Mouse (Mus musculus) spleen, postnatal 14 days (tissue): ENCODE measurements at regions not wholly inside any gene's neighbourhood (a gene's known extent, or its start where the extent isn't known, plus 50 kb on each side); places are given as distances from the start of the nearest gene placed in this dataset.

Experiments
- DNase-seq, 2 experiments: peaks; one replicate each; pipeline ENCODE4 v3.0.0; 2021 to 2022; ENCODE audit warnings: low spot score in 2 of 2

- no peak for DNase-seq
Observed at GRCm38 (mm10) chr4:152836080-152836479, 358.4 kb upstream of the Kcnab2 start.

GRCm38 (mm10) chr4:152834421-152835110 is 356.9 kb upstream of the Kcnab2 start:
- no peak for DNase-seq

- DNase-seq: no peak
Observed at GRCm38 (mm10) chr4:152833411-152834310, 356.0 kb upstream of the Kcnab2 start.

- DNase-seq: no peak
Observed at GRCm38 (mm10) chr4:152832757-152833363, 355.2 kb upstream of the Kcnab2 start.

GRCm38 (mm10) chr4:152825185-152825584 is 347.5 kb upstream of the Kcnab2 start:
- no peak for DNase-seq

GRCm38 (mm10) chr4:152816139-152816757 is 338.6 kb upstream of the Kcnab2 start:
- DNase-seq: no peak

GRCm38 (mm10) chr4:152806611-152807010 is 328.9 kb upstream of the Kcnab2 start:
- DNase-seq: no peak

GRCm38 (mm10) chr4:152799392-152799791 is 321.7 kb upstream of the Kcnab2 start:
- no peak for DNase-seq

GRCm38 (mm10) chr4:152788431-152788830 is 310.8 kb upstream of the Kcnab2 start:
- no peak for DNase-seq

- DNase-seq: no peak
Observed at GRCm38 (mm10) chr4:152784972-152785371, 307.3 kb upstream of the Kcnab2 start.

GRCm38 (mm10) chr4:152779526-152779925 is 301.9 kb upstream of the Kcnab2 start:
- DNase-seq: no peak

- no peak for DNase-seq
Observed at GRCm38 (mm10) chr4:152775801-152776200, 298.1 kb upstream of the Kcnab2 start.

GRCm38 (mm10) chr4:152771386-152771785 is 293.7 kb upstream of the Kcnab2 start:
- DNase-seq: no peak

- no peak for DNase-seq
Observed at GRCm38 (mm10) chr4:152767372-152767771, 289.7 kb upstream of the Kcnab2 start.

GRCm38 (mm10) chr4:152763116-152763515 is 285.4 kb upstream of the Kcnab2 start:
- DNase-seq: no peak

- DNase-seq: no peak
Observed at GRCm38 (mm10) chr4:152762576-152762975, 284.9 kb upstream of the Kcnab2 start.

- DNase-seq: no peak
Observed at GRCm38 (mm10) chr4:152757191-152757590, 279.5 kb upstream of the Kcnab2 start.

GRCm38 (mm10) chr4:152756535-152756934 is 278.9 kb upstream of the Kcnab2 start:
- DNase-seq: no peak

- no peak for DNase-seq
Observed at GRCm38 (mm10) chr4:152755756-152756155, 278.1 kb upstream of the Kcnab2 start.

GRCm38 (mm10) chr4:152744366-152744765 is 266.7 kb upstream of the Kcnab2 start:
- no peak for DNase-seq

- DNase-seq: no peak
Observed at GRCm38 (mm10) chr4:152733017-152733416, 255.3 kb upstream of the Kcnab2 start.

GRCm38 (mm10) chr4:152731988-152732387 is 254.3 kb upstream of the Kcnab2 start:
- DNase-seq: no peak
